Comparison of ENCODE assay signal across 8 mouse cellular contexts in the genomic region with DNA sequence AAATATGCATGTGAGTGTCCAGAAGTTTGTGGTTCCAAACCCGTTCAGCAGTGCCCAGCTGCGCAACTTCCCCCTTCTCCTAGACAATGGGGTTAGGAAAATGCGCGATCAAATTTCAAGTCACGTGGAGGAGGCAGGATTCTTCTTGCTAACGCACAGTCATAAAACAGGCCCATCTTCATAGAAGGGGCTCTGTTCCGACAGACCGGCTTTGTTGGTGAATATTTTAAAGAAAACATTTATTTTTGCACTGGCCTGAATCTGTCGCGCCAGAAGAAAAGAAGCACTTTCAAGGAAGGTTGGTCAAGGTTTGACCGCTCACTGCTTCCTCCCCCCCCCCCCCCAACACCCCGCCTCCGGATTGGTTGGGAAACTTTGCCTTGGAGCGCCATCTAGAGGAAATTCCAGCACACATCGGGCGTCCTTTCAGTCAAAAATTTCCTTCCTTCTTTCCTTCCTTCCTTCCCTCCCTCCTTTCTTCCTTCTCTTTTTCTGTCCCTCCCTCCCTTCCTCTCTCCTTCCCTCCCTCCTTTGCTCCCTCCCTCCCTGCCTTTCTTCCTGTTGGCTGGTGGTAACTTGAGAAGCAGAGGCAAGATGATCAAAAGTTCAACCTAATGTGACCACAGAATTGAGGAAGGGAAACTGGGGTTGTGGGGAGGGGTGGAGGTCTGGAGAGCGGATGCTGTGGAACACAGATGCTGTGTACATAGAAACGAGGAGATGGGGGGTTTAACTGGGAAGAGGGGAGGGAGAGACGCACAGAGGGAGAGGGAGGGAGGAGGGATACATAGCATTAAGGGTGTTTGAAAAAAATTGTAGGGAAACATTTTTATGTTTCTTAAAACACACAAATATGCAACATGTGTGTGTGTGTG.
DNase-seq lines count a peak whose midpoint lies in the region; ATAC-seq and TF ChIP-seq lines count a peak whose summit lies in the region.

No protein-coding gene starts in this region.

- 1% methylated on average over 19 of the region's 19 CpGs for WGBS in embryonic facial prominence, embryonic 14.5 days
- 4% methylated on average over 19 of the region's 19 CpGs for WGBS in heart, embryonic 12.5 days
- 1% methylated on average over 19 of the region's 19 CpGs for WGBS in kidney, embryonic 16.5 days
- WGBS in liver, adult 2 months = 3% methylated on average over 19 of the region's 19 CpGs

- no peaks in the 10 kb centered on the region for H3K36me3 ChIP-seq in embryonic facial prominence, embryonic 14.5 days (ENCODE audit: control insufficient read depth, insufficient read depth, low read length)
- H3K36me3 ChIP-seq in heart, embryonic 12.5 days = no peaks in the 10 kb centered on the region
- H3K36me3 ChIP-seq in kidney, embryonic 16.5 days (ENCODE audit: insufficient read depth, low read length) = no peaks in the 10 kb centered on the region
- H3K36me3 ChIP-seq in liver, adult 2 months (ENCODE audit: control insufficient read depth, insufficient read depth, low read length) = no peaks in the 10 kb centered on the region

- no peak for TF ChIP-seq POLR2A in liver, adult 2 months (IDR thresholded peaks at IDR 0.05; ENCODE audit: extremely low read depth, insufficient read depth, low read length)

- H3K9ac ChIP-seq in embryonic facial prominence, embryonic 14.5 days (ENCODE audit: low read depth, low read length) = peak overlapping the region; percentile 41
- H3K9ac ChIP-seq in heart, embryonic 12.5 days = peak overlapping the region; percentile 56; the same call in 1 of the 2 replicates
- peak overlapping the region; percentile 53 for H3K9ac ChIP-seq in kidney, embryonic 16.5 days (replicated peaks; ENCODE audit: low read length)
- H3K9ac ChIP-seq in liver, adult 2 months (ENCODE audit: low read depth, low read length) = peak overlapping the region; percentile 7; the same call in 1 of the 2 replicates

- DNase-seq in CD4-positive helper T cell, adult 2 months (ENCODE audit: low read depth, low spot score) = peak; percentile 10
- peak; percentile 12 to 44 for DNase-seq in adrenal gland, postnatal 4 days (ENCODE audit: low spot score in 2 of 2)
- peak; percentile 96 for DNase-seq in embryonic facial prominence, embryonic 14.5 days (ENCODE audit: low spot score)
- DNase-seq in liver, adult 2 months (ENCODE audit: extremely low read depth, low read depth, low spot score) = peak; percentile 65
- DNase-seq in monocyte, adult 2 months (ENCODE audit: low read depth in 1 of 2, low spot score in 2 of 2) = peak; percentile 54
- peak; percentile 67 for DNase-seq in telencephalon, adult 2 months (ENCODE audit: low read depth, low spot score)

- no peaks in the 10 kb centered on the region for H3K9me3 ChIP-seq in embryonic facial prominence, embryonic 14.5 days (ENCODE audit: control insufficient read depth, low read length)
- H3K9me3 ChIP-seq in heart, embryonic 12.5 days (replicated peaks) = no peaks in the 10 kb centered on the region
- no peaks in the 10 kb centered on the region for H3K9me3 ChIP-seq in kidney, embryonic 16.5 days (ENCODE audit: low read length)

- no peaks in the 10 kb centered on the region for H3K27me3 ChIP-seq in embryonic facial prominence, embryonic 14.5 days (replicated peaks; ENCODE audit: control insufficient read depth, insufficient read depth, low read length)
- no peaks in the 10 kb centered on the region for H3K27me3 ChIP-seq in heart, embryonic 12.5 days (replicated peaks)
- no peaks in the 10 kb centered on the region for H3K27me3 ChIP-seq in kidney, embryonic 16.5 days (ENCODE audit: insufficient read depth, low read length)
- H3K27me3 ChIP-seq in liver, adult 2 months (ENCODE audit: control insufficient read depth, insufficient read depth, low read length) = peaks cover 2% of the 10 kb centered on the region; the same call in 1 of the 2 replicates

- no peaks in the 10 kb centered on the region for H3K79me2 ChIP-seq in liver, adult 2 months (ENCODE audit: control insufficient read depth, insufficient read depth, low read length)

- peak; percentile 97 for ATAC-seq in embryonic facial prominence, embryonic 14.5 days (ENCODE audit: low read depth)
- peak; percentile 89 for ATAC-seq in heart, embryonic 12.5 days (ENCODE audit: insufficient number of reproducible peaks, low FRiP score)
- ATAC-seq in kidney, embryonic 16.5 days (ENCODE audit: low FRiP score, low TSS enrichment) = peak; percentile 93

- H3K4me3 ChIP-seq in embryonic facial prominence, embryonic 14.5 days (ENCODE audit: low read depth, low read length) = peak overlapping the region; percentile 41
- peak overlapping the region; percentile 38 for H3K4me3 ChIP-seq in heart, embryonic 12.5 days
- H3K4me3 ChIP-seq in kidney, embryonic 16.5 days (ENCODE audit: low read length) = peak overlapping the region; percentile 47
- peak overlapping the region; percentile 1 for H3K4me3 ChIP-seq in liver, adult 2 months (ENCODE audit: insufficient read depth, low read depth, low read length)

- peak; percentile 62 for TF ChIP-seq CTCF in liver, adult 2 months (IDR thresholded peaks at IDR 0.05; ENCODE audit: low read depth, low read length)

- H3K27ac ChIP-seq in embryonic facial prominence, embryonic 14.5 days (replicated peaks; ENCODE audit: low read depth, low read length) = peak overlapping the region; percentile 78
- peak overlapping the region; percentile 60 for H3K27ac ChIP-seq in heart, embryonic 12.5 days (ENCODE audit: poor library complexity, severe bottlenecking)
- H3K27ac ChIP-seq in kidney, embryonic 16.5 days (ENCODE audit: low read length) = peak overlapping the region; percentile 87
- H3K27ac ChIP-seq in liver, adult 2 months (replicated peaks; ENCODE audit: insufficient read depth, low read depth, low read length) = no peak overlapping the region

- peak overlapping the region; percentile 55 for H3K4me2 ChIP-seq in embryonic facial prominence, embryonic 14.5 days (ENCODE audit: low read depth, low read length)
- peak overlapping the region; percentile 53 for H3K4me2 ChIP-seq in heart, embryonic 12.5 days
- H3K4me2 ChIP-seq in kidney, embryonic 16.5 days (replicated peaks; ENCODE audit: low read depth, low read length) = peak overlapping the region; percentile 55

- peaks cover 8% of the 10 kb centered on the region; the same call in 1 of the 2 replicates for H3K4me1 ChIP-seq in embryonic facial prominence, embryonic 14.5 days (ENCODE audit: control insufficient read depth, insufficient read depth, low read length)
- peaks cover 8% of the 10 kb centered on the region for H3K4me1 ChIP-seq in heart, embryonic 12.5 days (replicated peaks)
- peaks cover 36% of the 10 kb centered on the region for H3K4me1 ChIP-seq in kidney, embryonic 16.5 days (ENCODE audit: insufficient read depth, low read length)
- peaks cover 6% of the 10 kb centered on the region for H3K4me1 ChIP-seq in liver, adult 2 months (ENCODE audit: control insufficient read depth, insufficient read depth, low read length)

Comparison
In these comparisons a context has a peak if more than half of its experiments do, and no peak if none do; other contexts are left out.
1. DNase-seq: peak in every context shown above with its lines; median percentile 96 in embryonic facial prominence, embryonic 14.5 days; 67 in telencephalon, adult 2 months; 65 in liver, adult 2 months; 54 in monocyte, adult 2 months; 28 in adrenal gland, postnatal 4 days; 10 in CD4-positive helper T cell, adult 2 months.